Mouse (Mus musculus) forebrain, embryonic 15.5 days (tissue): ENCODE data around the gene 4933411K16Rik. TPM values are rescaled to one million over a fixed set of nuclear protein-coding genes. Genes with fewer than 3 reads are reported as not detected.
"Not testable (repeated sequence)": the region's sequence is repeated elsewhere in the genome, so short reads cannot be mapped to it uniquely, and the experiment has no call there.

Experiments
- ATAC-seq: fragments of 200-750 bp; cut with Nextera tagmentation; replicated peaks from 2 replicates; pipeline ENCODE4 v1.8.0; 2017; ENCODE audit warnings: mild to moderate bottlenecking, moderate TSS enrichment, moderate library complexity
- H3K27ac ChIP-seq: fragments of 300-500 bp; sonication (generic); replicated peaks from 2 replicates; pipeline ENCODE4 v1.5.1; 2015; ENCODE audit warnings: mild to moderate bottlenecking, inconsistent platforms
- H3K27me3 ChIP-seq: fragments of 300-500 bp; sonication (generic); 2 replicates; pipeline ENCODE4 v1.6.1; 2015; ENCODE audit warnings: inconsistent platforms
- H3K36me3 ChIP-seq: fragments of 300-500 bp; sonication (generic); 2 replicates; pipeline ENCODE4 v1.6.1; 2015; ENCODE audit warnings: mild to moderate bottlenecking, inconsistent platforms
- H3K4me1 ChIP-seq: fragments of 300-500 bp; sonication (generic); 2 replicates; pipeline ENCODE4 v1.6.1; 2015; ENCODE audit warnings: inconsistent platforms
- H3K4me2 ChIP-seq: fragments of 300-500 bp; sonication (generic); replicated peaks from 2 replicates; pipeline ENCODE4 v1.6.1; 2015; ENCODE audit warnings: mild to moderate bottlenecking, inconsistent platforms
- H3K4me3 ChIP-seq: fragments of 300-500 bp; sonication (generic); 2 replicates; pipeline ENCODE4 v1.5.1; 2015; ENCODE audit warnings: mild to moderate bottlenecking, inconsistent platforms
- H3K9ac ChIP-seq: fragments of 300-500 bp; sonication (generic); replicated peaks from 2 replicates; pipeline ENCODE4 v1.6.1; 2015; ENCODE audit warnings: mild to moderate bottlenecking, inconsistent platforms
- H3K9me3 ChIP-seq: fragments of 300-500 bp; sonication (generic); 2 replicates; pipeline ENCODE4 v1.6.1; 2016; ENCODE audit warnings: inconsistent platforms
- WGBS: fragments of 180-500 bp; shearing (Covaris S2); methylation state at CpG from one replicate; pipeline ENCODE4 v1.1.7; 2015; ENCODE audit warnings: mixed read lengths; 5-methylcytosine and 5-hydroxymethylcytosine counted together
- polyA plus RNA-seq: library from polyadenylated mRNA; unstranded; fragments of >200 nt; fragmentation: Nextera tagmentation; extraction: Ambion mirVana; gene quantifications from 2 replicates; pipeline ENCODE4 v1.2.1, GENCODE M21; 2015

The 4933411K16Rik gene
- polyA plus RNA-seq, 1 experiment from 2014 or later = not detected

DNA sequence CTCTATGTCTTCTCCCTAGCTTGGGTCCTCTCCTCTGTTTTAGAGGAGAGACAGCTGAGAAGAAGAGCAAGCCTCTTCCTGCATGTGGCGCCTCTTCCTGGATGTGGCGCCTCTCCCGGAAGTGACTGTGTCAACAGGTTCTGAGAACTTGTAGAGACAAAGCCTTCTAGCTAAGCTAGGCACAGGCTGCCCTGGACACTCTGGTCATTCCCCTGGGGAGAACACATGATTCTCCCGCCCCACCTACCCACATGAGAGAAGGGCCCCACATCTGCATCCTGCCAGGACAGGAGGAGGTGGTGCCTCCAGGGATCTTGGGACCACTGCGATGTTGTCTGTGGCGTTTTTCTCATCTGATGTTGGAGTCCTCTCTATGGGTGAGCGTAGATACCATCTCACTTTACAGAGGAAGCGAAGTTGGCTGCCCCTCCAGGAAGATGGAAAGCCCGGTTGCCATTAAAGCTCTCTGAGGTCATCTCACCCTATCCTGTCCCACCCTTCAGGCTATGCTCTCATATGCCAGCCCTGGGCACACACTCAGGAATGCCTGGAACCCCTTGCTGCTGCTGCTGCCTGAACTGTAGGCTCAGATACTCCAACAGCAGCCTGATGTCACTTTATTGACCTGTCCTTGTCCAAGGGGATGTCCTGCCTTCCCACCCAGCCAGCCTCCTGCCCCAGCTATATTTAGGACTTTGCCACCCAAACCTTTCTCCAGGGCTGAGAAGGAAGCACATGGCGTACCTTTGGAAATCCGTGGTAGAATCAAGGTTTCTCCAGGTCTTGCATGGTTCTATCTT lies 16.6 kb downstream of the 4933411K16Rik start:
- peaks cover 9% of the 10 kb centered on the region; the same call in 1 of the 2 replicates for H3K36me3 ChIP-seq
- H3K27me3 ChIP-seq = no peaks in the 10 kb centered on the region
- ATAC-seq = no peak
- H3K4me1 ChIP-seq = no peaks in the 10 kb centered on the region
- H3K9me3 ChIP-seq = no peaks in the 10 kb centered on the region
- no peak overlapping the region for H3K27ac ChIP-seq
- H3K4me3 ChIP-seq = no peak overlapping the region
- no peak overlapping the region for H3K9ac ChIP-seq
- 88% methylated on average over 11 of the region's 11 CpGs for WGBS
- no peak overlapping the region for H3K4me2 ChIP-seq

DNA sequence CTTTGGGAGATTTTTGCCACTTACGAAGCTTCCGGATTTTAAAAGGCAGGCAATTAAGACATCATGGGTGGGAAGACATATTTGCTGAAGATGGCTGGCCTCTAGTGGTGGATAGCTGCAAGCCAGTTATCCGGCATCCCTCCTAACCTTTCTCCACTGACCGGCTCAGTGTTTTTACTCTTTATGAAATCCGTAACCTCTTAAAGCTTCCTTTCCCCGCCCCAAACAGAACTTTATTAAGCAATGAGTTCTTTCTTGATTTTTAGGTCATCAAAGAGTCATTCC lies 17.1 kb downstream of the 4933411K16Rik start:
- Histone ChIP-seq H3K9ac (no peak overlapping the region), H3K27ac (no peak overlapping the region), H3K4me2 (no peak overlapping the region), H3K36me3 (peaks cover 14% of the 10 kb centered on the region; the same call in 1 of the 2 replicates), H3K27me3 (no peaks in the 10 kb centered on the region), H3K4me1 (no peaks in the 10 kb centered on the region), H3K4me3 (no peak overlapping the region), H3K9me3 (no peaks in the 10 kb centered on the region)
- no peak for ATAC-seq
- 60% methylated on average over 6 of the region's 6 CpGs for WGBS

DNA sequence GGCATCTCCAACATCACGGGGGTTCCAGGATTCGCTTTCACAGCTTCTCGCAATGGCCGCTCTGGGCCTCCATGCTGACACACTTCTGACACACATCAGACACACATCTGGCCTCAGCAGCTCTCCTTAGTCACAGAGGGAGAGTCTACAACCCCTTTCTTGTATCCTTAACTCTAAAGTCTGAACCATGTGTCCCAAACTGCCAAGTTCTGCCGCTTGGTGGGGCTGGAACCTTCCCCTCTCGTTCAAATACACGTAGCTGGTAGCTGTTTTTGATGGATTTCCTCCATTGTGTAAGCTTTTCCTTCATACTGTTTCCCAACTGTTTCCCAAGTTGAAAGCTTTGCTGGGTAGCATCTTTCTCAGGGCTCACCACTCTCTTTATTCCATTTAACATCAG lies 19.2 kb downstream of the 4933411K16Rik start:
- Histone ChIP-seq H3K9ac (no peak overlapping the region), H3K27ac (no peak overlapping the region), H3K4me3 (no peak overlapping the region), H3K27me3 (no peaks in the 10 kb centered on the region), H3K4me1 (no peaks in the 10 kb centered on the region), H3K4me2 (no peak overlapping the region), H3K36me3 (peaks cover 34% of the 10 kb centered on the region; the same call in 1 of the 2 replicates), H3K9me3 (no peaks in the 10 kb centered on the region)
- no peak for ATAC-seq
- WGBS = 77% methylated on average over 7 of the region's 7 CpGs

DNA sequence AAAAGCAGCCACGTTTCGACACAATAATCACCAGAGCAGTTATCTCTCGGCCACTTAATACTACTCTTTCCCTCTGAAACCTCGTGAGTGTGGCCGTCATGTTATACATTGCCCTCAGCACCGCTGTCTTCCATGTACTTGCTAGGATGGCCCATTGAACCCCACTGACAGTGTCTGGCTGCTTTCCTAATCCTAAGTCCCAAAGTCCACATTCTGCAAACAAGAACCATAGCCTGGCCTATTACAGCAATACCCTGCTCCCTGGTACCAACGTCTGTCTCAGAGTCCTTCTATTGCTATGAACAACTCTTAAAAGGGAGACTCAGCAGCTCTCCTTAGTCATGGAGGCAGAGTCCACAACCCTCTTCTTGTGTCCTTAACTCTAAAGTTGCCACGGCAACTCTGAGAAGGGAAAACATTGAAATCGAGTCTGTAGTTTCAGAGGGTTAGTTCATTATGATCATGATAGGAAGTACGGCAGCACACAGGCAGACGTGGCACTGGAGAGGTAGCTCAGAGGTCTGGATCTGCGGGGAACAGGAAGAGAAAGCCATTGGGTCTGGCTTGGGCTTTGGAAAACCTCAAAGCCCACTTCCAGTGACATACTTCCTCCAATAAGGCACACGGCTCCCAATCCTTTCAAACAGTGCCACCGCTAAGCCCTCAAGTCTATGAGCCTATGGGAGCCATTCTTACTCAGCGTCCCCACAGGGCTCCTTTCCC lies 20.0 kb downstream of the 4933411K16Rik start:
- no peak for ATAC-seq
- no peaks in the 10 kb centered on the region for H3K9me3 ChIP-seq
- WGBS = 80% methylated on average over 15 of the region's 15 CpGs

DNA sequence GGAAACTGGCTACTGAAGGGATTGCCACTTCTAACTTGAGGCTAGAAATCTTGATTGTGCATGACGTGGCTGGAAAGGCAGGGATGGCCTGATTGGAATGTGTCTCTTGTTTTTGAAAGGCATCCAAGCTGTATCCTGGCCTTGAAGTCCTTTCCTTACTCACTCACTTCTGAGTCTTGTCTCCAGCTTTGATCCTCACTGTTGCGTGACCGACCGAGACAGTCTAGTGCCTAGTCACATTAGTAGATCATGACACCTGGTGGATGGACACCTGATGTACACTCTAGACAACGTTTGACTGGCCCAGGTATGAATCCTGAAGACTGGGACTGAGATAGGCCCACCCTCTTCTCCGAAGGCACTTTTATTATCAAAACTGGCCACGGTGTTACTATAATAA lies 20.8 kb downstream of the 4933411K16Rik start:
- Histone ChIP-seq H3K36me3 (peaks cover 44% of the 10 kb centered on the region), H3K4me3 (no peak overlapping the region), H3K27me3 (no peaks in the 10 kb centered on the region), H3K9me3 (no peaks in the 10 kb centered on the region), H3K27ac (no peak overlapping the region), H3K9ac (no peak overlapping the region), H3K4me2 (no peak overlapping the region), H3K4me1 (no peaks in the 10 kb centered on the region)
- 84% methylated on average over 7 of the region's 7 CpGs for WGBS
- no peak for ATAC-seq

More for the DNA sequence above, 20.0 kb downstream of the 4933411K16Rik start:
- H3K36me3 ChIP-seq = peaks cover 37% of the 10 kb centered on the region; the same call in 1 of the 2 replicates
- no peak overlapping the region for H3K27ac ChIP-seq
- no peak overlapping the region for H3K4me2 ChIP-seq
- H3K4me3 ChIP-seq = no peak overlapping the region
- no peaks in the 10 kb centered on the region for H3K4me1 ChIP-seq
- H3K27me3 ChIP-seq = no peaks in the 10 kb centered on the region
- H3K9ac ChIP-seq = no peak overlapping the region

DNA sequence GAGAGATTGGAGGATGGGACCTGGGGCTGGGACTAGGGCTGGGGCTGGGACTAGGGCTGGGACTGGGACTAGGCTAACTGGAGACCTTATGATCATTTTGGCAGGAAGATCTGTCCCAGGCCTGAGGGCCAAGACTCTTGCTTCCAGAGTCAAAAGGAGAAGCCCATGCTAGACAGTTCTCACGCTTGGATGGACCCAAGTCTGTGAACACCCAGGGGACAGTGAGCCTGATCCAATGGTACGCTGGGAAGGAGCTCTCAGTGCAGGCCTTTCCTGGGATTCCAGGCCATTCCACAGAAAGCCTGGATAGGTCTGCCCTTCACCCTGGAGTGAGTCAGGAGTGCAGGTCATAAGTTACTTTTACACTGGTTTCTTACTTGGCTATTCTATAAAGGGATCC lies 23.0 kb downstream of the 4933411K16Rik start:
- H3K27me3 ChIP-seq = no peaks in the 10 kb centered on the region
- H3K9me3 ChIP-seq = no peaks in the 10 kb centered on the region
- WGBS = 83% methylated on average over 2 of the region's 2 CpGs
- H3K27ac ChIP-seq = no peak overlapping the region
- peaks cover 56% of the 10 kb centered on the region for H3K36me3 ChIP-seq
- H3K4me3 ChIP-seq = no peak overlapping the region
- H3K9ac ChIP-seq = no peak overlapping the region
- no peak for ATAC-seq
- no peaks in the 10 kb centered on the region for H3K4me1 ChIP-seq
- H3K4me2 ChIP-seq = no peak overlapping the region

DNA sequence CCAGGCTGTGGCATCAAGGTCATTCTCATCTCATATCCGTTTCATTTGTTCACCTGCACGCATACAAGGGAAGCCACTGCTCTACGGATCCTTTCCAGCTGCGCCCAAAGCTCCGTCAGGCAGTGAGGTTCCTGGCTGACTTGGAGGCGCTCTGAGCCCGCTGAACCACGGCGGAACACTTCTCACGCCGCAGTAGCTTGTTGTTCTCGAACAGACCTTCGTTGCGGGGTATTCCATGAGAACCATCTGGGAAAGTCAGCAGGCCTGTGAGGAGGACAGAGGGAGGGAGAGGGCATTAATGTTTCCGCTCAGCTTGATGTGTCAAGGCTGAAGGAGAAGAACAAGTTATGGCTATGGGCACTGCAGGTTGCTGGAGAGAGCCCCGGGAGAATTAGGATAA lies 23.9 kb downstream of the 4933411K16Rik start:
- H3K4me1 ChIP-seq = no peaks in the 10 kb centered on the region
- no peaks in the 10 kb centered on the region for H3K9me3 ChIP-seq
- H3K27ac ChIP-seq = no peak overlapping the region
- ATAC-seq = no peak
- H3K27me3 ChIP-seq = no peaks in the 10 kb centered on the region
- peaks cover 56% of the 10 kb centered on the region for H3K36me3 ChIP-seq
- no peak overlapping the region for H3K4me3 ChIP-seq
- H3K9ac ChIP-seq = no peak overlapping the region
- no peak overlapping the region for H3K4me2 ChIP-seq
- WGBS = 93% methylated on average over 16 of the region's 16 CpGs

DNA sequence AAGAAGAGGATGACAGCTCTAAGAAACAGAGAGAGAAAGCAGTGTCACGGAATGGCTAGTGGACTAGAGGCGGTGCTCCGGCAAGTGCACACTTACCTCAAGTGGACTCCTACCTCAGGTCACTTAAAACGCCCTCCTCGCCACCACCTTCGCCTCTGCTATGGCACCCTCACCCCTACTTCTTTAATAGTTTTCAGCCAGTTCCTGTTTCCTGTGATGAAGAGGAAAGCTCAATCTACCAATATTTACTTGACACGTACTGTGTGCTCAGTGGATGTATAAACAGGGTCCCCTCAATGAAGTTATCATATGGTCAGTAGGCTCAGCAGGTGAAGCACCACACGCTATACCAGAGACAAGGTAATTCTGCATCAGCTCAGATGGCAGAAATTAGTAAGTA lies 26.5 kb downstream of the 4933411K16Rik start:
- no peak for ATAC-seq
- no peaks in the 10 kb centered on the region for H3K9me3 ChIP-seq
- peaks cover 48% of the 10 kb centered on the region for H3K36me3 ChIP-seq
- no peaks in the 10 kb centered on the region for H3K4me1 ChIP-seq
- no peaks in the 10 kb centered on the region for H3K27me3 ChIP-seq
- whole genome bisulfite sequencing = over 99% methylated on average over 8 of the region's 8 CpGs
- no peak overlapping the region for H3K27ac ChIP-seq
- no peak overlapping the region for H3K4me3 ChIP-seq
- no peak overlapping the region for H3K4me2 ChIP-seq
- no peak overlapping the region for H3K9ac ChIP-seq

DNA sequence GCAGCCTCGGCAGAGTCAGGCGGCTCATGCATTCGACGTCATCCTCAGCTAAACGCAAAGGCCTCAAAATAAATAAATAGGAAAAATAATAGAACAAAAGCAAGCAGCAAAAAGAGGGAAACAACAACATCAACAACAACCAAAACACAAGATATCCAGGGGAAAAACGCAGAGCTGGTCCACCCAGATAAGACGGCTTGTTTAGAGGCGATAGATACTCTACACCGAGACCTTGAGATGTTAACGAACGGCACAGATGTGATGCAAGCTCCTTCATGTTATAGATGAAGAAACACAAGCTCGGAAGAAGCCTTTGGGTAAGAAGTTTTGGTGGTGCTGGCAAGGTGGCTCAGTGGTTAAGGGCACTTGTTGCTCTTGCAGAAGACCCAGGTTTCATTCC lies 27.0 kb downstream of the 4933411K16Rik start:
- 94% methylated on average over 12 of the region's 12 CpGs for WGBS
- Histone ChIP-seq H3K4me1 (no peaks in the 10 kb centered on the region), H3K27ac (no peak overlapping the region), H3K27me3 (no peaks in the 10 kb centered on the region), H3K9me3 (no peaks in the 10 kb centered on the region), H3K4me2 (no peak overlapping the region), H3K9ac (no peak overlapping the region), H3K4me3 (no peak overlapping the region), H3K36me3 (peaks cover 44% of the 10 kb centered on the region)
- ATAC-seq = no peak

DNA sequence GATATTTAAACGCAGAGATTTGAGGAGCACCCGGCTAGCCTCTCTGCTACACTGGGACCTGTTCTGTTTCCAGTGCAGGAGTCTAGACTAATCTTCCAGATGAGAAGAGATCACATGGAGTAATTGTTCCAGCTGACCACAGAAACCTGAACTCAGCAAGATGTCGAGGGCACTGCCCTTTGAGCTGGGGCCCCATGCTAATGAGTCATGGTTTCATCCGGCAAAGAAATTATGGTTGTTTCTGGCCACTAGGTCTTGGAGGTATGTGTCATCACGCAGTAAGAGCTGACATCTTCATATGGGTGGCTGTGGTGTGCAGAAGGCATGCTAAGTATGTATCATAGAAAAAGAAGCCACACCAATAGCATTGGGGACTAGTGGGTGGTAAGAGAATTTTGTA lies 27.9 kb downstream of the 4933411K16Rik start:
- Histone ChIP-seq H3K4me1 (no peaks in the 10 kb centered on the region), H3K4me2 (no peak overlapping the region), H3K27me3 (no peaks in the 10 kb centered on the region), H3K9me3 (no peaks in the 10 kb centered on the region), H3K9ac (no peak overlapping the region), H3K27ac (no peak overlapping the region), H3K4me3 (no peak overlapping the region), H3K36me3 (peaks cover 35% of the 10 kb centered on the region)
- no peak for ATAC-seq
- 84% methylated on average over 5 of the region's 5 CpGs for WGBS

DNA sequence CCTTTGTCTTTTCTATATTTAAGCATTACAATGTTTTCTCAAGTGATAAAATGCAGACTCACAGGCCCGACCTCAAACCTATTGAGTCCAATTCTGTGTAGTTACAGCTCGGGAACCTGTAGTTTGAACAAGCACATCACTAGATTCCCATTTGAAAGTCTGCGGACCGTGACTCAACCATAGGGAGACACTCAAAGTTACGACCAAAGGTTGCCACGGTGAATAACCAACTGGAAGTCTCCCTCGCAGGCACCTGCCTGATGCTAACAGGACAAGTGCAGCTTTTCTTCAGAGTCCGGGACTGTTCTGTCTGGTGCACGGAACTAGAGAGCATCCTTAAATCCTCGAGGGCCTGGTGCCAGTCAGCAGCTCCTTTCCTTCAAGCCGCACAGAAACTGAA lies 28.4 kb downstream of the 4933411K16Rik start:
- ATAC-seq = no peak

DNA sequence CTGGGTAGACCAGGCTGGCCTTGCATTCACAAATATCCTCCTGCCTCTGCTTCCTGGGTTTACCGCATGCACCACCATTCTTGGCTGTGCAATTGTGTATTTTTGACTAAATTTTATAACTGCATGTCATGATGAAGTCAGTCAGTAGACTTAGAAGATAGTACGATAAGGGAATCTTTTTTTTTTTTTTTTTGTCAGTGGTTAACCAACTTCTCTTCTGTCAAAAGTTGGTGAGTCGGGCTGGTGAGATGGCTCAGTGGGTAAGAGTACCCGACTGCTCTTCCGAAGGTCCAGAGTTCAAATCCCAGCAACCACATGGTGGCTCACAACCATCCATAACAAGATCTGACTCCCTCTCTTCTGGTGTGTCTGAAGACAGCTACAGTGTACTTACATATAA lies 29.6 kb downstream of the 4933411K16Rik start:
- not testable (repeated sequence) for H3K4me2 ChIP-seq, H3K4me1 ChIP-seq, ATAC-seq

More for the DNA sequence above, 28.4 kb downstream of the 4933411K16Rik start:
- Histone ChIP-seq H3K27me3 (no peaks in the 10 kb centered on the region), H3K4me3 (no peak overlapping the region), H3K27ac (no peak overlapping the region), H3K9me3 (no peaks in the 10 kb centered on the region), H3K36me3 (peaks cover 30% of the 10 kb centered on the region), H3K4me1 (peaks cover 2% of the 10 kb centered on the region), H3K4me2 (no peak overlapping the region), H3K9ac (no peak overlapping the region)
- 89% methylated on average over 11 of the region's 11 CpGs for WGBS

More for the DNA sequence above, 29.6 kb downstream of the 4933411K16Rik start:
- not testable (repeated sequence) for H3K27ac ChIP-seq, H3K27me3 ChIP-seq, H3K9me3 ChIP-seq, H3K9ac ChIP-seq, H3K4me3 ChIP-seq
- peaks cover 19% of the 10 kb centered on the region for H3K36me3 ChIP-seq
- 95% methylated on average over 5 of the region's 5 CpGs for WGBS
